Mouse (Mus musculus): ENCODE results near the gene Rtp2. TPM values are rescaled to one million over a fixed set of nuclear protein-coding genes. Genes with fewer than 3 reads are reported as not detected.
"Not testable (repeated sequence)": the region's sequence is repeated elsewhere in the genome, so short reads cannot be mapped to it uniquely, and the experiment has no call there.

Rtp2 gene
- polyA plus RNA-seq, 1 experiment = not detected

DNA sequence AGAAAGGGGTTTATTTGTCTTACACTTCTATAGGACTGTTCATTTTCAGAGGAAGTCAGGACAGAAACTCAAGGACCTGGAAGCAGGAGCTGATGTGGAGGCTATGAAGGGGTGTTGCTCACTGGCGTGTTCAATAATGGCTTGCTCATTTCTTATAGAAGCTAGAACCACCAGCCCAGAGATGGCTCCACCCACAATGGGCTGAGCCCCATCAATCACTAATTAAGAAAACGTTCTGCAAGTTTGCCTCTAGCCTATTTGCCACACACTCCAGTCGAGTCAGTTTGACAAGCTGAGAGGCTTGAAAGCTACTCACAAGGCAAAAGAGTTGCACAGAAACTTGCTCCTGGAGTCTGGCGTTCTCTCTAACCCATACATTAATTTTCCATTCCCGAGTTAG, 10.5 kb downstream of the Rtp2 start:
- TF ChIP-seq CTCF (IDR thresholded peaks at IDR 0.05; ENCODE audit: low read depth, low read length) (no peak), POLR2A (IDR thresholded peaks at IDR 0.05; ENCODE audit: borderline replicate concordance, low read depth, low read length) (no peak)

DNA sequence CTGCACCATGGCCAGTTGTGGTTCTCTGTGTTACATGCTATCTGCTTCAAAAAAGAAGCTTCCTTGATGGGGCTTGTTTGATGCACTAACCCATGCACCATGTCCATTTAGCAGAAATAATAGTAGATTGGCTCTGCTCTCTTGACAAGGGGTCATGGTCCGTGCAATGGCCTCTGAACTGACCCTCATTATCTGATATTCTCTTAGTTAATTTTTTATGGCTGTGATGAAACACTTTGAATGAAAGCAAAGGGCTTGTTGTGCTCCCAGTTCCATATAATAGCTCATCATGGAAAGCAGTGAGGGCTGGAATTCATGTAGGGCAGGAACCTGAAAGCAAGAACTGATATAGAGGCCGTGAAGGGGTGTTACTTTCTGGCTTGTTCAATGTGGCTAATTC, 12.8 kb downstream of the Rtp2 start:
- H3K4me3 ChIP-seq (ENCODE audit: insufficient read depth, low read length) = no peak overlapping the region
- H3K4me1 ChIP-seq (ENCODE audit: control insufficient read depth, insufficient read depth, low read length) = no peaks in the 10 kb centered on the region
- no peak overlapping the region for H3K27ac ChIP-seq (ENCODE audit: insufficient read depth, low read depth, low read length)
- TF ChIP-seq CTCF (IDR thresholded peaks at IDR 0.05; ENCODE audit: low read depth, low read length) (no peak), POLR2A (IDR thresholded peaks at IDR 0.05; ENCODE audit: borderline replicate concordance, low read depth, low read length) (no peak)

More for the DNA sequence above, 10.5 kb downstream of the Rtp2 start:
- Histone ChIP-seq H3K27ac (ENCODE audit: insufficient read depth, low read depth, low read length) (no peak overlapping the region), H3K4me1 (ENCODE audit: control insufficient read depth, insufficient read depth, low read length) (no peaks in the 10 kb centered on the region), H3K4me3 (ENCODE audit: insufficient read depth, low read length) (no peak overlapping the region)

DNA sequence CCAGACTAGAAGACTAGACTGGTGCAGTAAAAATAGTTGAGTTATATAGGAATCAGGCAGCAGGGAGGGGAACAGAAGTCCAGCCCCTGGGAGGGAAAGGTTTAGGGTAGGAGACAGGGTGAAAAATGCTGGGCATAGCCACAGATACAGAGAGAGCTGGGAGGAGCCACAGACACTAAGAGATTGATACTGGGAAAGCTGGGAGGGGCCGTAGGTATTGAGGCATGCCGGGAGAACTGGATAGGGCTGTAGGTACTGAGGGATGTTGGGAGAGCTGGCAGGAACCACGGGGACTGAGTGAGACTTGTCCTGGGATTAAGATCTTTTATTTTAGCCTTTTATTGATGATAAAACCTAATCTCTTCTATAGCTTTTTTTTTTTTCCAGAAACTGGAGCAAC, 18.8 kb downstream of the Rtp2 start:
- TF ChIP-seq CTCF (IDR thresholded peaks at IDR 0.05; ENCODE audit: low read depth, low read length) (no peak), POLR2A (IDR thresholded peaks at IDR 0.05; ENCODE audit: borderline replicate concordance, low read depth, low read length) (no peak)

DNA sequence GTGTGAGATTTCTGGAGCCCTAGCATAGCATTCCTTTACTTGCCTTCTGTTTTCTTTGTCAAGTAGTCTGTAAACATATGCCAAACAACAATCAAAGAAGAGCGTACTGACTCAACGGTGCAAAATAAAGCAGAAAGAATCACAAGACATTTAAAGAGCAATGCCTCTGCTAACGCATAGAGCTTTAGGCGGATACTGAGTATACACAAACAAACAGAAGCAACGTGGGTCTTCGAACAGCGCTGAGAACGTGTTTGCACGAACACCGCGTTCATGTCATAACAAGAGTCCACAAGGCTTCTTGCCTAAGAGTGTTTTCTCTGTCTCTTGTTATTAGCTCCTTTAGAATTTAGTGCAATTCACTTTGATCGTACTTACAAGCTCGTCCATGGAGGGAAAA, 19.5 kb downstream of the Rtp2 start:
- TF ChIP-seq CTCF (IDR thresholded peaks at IDR 0.05; ENCODE audit: low read depth, low read length) (no peak), POLR2A (IDR thresholded peaks at IDR 0.05; ENCODE audit: borderline replicate concordance, low read depth, low read length) (no peak)
- H3K27ac ChIP-seq (ENCODE audit: insufficient read depth, low read depth, low read length) = no peak overlapping the region
- no peak overlapping the region for H3K4me3 ChIP-seq (ENCODE audit: insufficient read depth, low read length)
- no peaks in the 10 kb centered on the region for H3K4me1 ChIP-seq (ENCODE audit: control insufficient read depth, insufficient read depth, low read length)

More for the DNA sequence above, 18.8 kb downstream of the Rtp2 start:
- no peaks in the 10 kb centered on the region for H3K4me1 ChIP-seq (ENCODE audit: control insufficient read depth, insufficient read depth, low read length)
- no peak overlapping the region for H3K27ac ChIP-seq (ENCODE audit: insufficient read depth, low read depth, low read length)
- H3K4me3 ChIP-seq (ENCODE audit: insufficient read depth, low read length) = no peak overlapping the region

DNA sequence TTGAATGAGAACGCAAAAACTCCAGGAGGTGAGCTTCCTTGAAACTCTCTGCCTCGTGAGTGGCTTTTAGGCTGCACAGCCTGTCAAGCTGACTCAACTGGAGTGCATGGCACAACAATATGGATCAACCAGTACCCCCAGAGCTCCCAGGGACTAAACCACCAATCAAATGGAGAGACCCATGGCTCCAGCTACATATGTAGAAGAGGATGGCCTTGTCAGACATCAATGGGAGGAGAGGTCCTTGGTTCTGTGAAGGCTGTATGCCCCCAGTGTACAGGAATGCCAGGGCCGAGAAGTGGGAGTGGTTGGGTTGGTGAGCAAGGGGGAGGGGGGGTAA, 23.2 kb downstream of the Rtp2 start:
- not testable (repeated sequence) for H3K4me3 ChIP-seq (ENCODE audit: insufficient read depth, low read length); H3K27ac ChIP-seq (ENCODE audit: insufficient read depth, low read depth, low read length); H3K4me1 ChIP-seq (ENCODE audit: control insufficient read depth, insufficient read depth, low read length)

DNA sequence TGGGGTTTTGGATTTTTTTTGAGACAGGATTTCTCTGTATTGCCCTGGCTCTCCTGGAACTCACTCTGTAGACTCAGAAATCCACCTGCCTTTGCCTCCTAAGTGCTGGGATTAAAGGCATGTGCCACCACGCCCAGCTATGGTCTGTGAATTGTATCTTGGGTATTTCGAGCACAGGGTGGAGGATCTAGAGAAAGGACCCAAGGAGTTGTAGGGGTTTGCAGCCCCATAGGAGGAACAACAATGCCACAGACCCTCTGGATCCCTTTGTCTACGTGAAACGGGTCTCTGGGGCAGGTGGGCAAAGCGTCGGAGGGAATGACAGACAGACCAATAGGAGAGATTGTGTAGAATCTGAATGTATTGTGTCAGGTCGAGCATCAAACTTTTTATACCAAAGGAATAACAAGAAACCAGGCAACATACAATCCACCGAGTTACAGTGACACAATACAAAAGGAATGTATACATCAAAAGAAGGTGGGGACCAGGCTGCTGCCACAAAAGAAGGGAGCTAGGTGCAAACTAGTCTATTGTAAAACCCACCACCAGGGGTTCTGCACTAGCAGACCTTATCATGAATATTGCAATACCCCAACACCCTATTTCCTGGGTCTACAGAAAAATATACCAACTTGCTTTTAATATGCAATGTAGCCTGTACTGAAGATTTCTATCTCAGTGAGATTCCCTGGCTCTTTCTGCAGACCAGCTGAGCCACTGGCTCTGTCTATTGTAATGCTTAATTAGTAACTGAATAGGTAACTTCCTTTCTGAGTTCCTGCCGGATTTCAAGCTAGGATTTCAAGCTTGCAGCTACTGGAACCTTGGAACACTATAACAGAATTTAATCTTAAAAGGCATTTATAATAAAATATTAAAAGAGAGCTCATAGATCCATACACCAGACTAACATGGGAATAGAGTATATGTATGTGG, 23.8 kb downstream of the Rtp2 start:
- not testable (repeated sequence) for H3K4me3 ChIP-seq (ENCODE audit: insufficient read depth, low read length); H3K27ac ChIP-seq (ENCODE audit: insufficient read depth, low read depth, low read length); H3K4me1 ChIP-seq (ENCODE audit: control insufficient read depth, insufficient read depth, low read length)

DNA sequence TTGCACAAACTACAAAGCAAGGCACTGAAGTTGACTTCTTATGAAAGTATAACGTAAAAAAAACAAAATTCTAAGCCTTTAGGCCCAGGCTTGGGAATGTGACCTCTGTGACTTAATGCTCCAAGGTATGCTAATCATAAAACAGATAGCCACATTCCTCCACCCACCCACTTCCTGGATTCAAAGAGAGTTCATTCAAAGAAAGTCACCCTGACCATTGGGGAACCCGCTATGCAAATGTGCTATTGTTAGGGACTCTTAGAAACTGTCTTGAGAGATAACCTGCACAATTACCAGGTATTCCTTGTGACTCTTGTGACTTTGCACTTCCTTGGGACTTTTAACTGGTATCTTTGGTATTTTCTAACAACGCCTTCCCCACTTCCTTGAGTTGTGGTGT, 25.6 kb downstream of the Rtp2 start:
- not testable (repeated sequence) for H3K27ac ChIP-seq (ENCODE audit: insufficient read depth, low read depth, low read length); H3K4me3 ChIP-seq (ENCODE audit: insufficient read depth, low read length)

DNA sequence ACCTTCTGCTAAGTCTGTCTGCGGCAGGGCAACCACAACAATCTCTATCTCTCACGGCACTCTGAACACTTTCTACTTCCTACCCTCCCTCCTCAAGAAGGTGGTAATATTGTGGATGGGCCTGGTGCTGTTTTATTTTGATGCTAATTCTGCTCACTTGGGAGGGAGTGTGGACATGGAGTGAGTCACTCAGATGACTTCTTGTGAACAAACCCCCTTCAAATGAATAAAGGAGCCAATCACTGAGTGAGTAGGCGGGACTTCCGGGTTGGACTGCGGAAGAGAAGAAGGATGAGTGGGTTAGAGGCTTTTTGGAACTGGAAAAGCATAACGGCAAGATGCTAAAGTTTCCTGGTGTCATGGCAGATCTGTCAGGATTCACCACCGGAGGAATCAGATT, 30.8 kb downstream of the Rtp2 start:
- Histone ChIP-seq H3K4me1 (ENCODE audit: control insufficient read depth, insufficient read depth, low read length) (peaks cover 5% of the 10 kb centered on the region; the same call in 1 of the 2 replicates), H3K4me3 (ENCODE audit: insufficient read depth, low read length) (no peak overlapping the region), H3K27ac (ENCODE audit: insufficient read depth, low read depth, low read length) (no peak overlapping the region)
- TF ChIP-seq POLR2A (IDR thresholded peaks at IDR 0.05; ENCODE audit: borderline replicate concordance, low read depth, low read length) = no peak
- no peak for TF ChIP-seq CTCF (IDR thresholded peaks at IDR 0.05; ENCODE audit: low read depth, low read length)

More for the DNA sequence above, 25.6 kb downstream of the Rtp2 start:
- H3K4me1 ChIP-seq (ENCODE audit: control insufficient read depth, insufficient read depth, low read length) = not testable (repeated sequence)

DNA sequence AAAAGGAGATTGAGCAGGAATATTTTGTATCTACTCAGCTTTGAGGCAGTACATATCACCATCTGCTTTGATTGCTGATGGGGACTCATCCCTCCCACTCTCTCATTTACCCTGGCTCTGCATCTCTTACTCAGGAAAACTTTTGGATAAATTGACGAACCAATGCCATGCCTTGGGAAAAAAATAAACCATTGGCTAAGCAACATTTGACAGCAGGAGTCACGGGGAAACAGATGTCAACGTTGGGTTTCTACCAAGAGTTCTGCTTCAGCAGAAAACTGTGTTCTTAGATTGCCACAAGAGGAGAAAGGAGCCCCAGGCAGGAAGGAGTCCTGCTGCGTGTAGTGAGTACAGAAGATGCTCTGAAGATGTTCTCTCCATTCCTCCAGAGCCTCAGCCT, 32.1 kb downstream of the Rtp2 start:
- Histone ChIP-seq H3K27ac (ENCODE audit: insufficient read depth, low read depth, low read length) (no peak overlapping the region), H3K4me3 (ENCODE audit: insufficient read depth, low read length) (no peak overlapping the region), H3K4me1 (ENCODE audit: control insufficient read depth, insufficient read depth, low read length) (peaks cover 5% of the 10 kb centered on the region; the same call in 1 of the 2 replicates)
- TF ChIP-seq POLR2A (IDR thresholded peaks at IDR 0.05; ENCODE audit: borderline replicate concordance, low read depth, low read length) (no peak), CTCF (IDR thresholded peaks at IDR 0.05; ENCODE audit: low read depth, low read length) (no peak)

DNA sequence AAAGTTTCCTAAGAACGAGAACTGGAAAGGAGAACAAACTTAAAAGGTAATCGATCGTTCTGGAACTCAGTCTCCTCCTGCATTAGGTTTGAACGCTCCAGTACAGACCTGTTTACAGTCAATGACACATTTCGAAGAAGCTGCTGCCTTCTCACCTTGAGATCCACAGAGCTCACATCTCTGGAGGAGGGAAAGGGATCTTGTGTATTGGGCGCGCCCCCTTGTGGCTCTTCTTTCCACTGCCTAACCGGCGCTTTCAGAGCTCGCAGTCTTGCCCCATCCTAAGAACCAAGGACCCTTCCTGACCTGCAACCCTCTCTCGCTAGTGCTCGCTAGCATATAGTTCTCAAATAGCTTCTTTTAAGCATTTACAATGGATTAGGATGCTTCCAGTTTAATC, 33.4 kb downstream of the Rtp2 start:
- TF ChIP-seq POLR2A (IDR thresholded peaks at IDR 0.05; ENCODE audit: borderline replicate concordance, low read depth, low read length) (no peak), CTCF (IDR thresholded peaks at IDR 0.05; ENCODE audit: low read depth, low read length) (peak; percentile 87)
- peaks cover 5% of the 10 kb centered on the region; the same call in 1 of the 2 replicates for H3K4me1 ChIP-seq (ENCODE audit: control insufficient read depth, insufficient read depth, low read length)
- no peak overlapping the region for H3K27ac ChIP-seq (ENCODE audit: insufficient read depth, low read depth, low read length)
- H3K4me3 ChIP-seq (ENCODE audit: insufficient read depth, low read length) = no peak overlapping the region
